Mouse (Mus musculus) gastrocnemius, postnatal 14 days (tissue): ENCODE results near the gene Shisa7. TPM values are rescaled to one million over a fixed set of nuclear protein-coding genes. Genes with fewer than 3 reads are reported as not detected.
A peak's percentile ranks its signal among the peaks of the same experiment; 100 is the strongest.
"Not testable (repeated sequence)": the region's sequence is repeated elsewhere in the genome, so short reads cannot be mapped to it uniquely, and the experiment has no call there.

Source experiments
- DNase-seq: peaks from one replicate; pipeline ENCODE4 v3.0.0; 2021; ENCODE audit warnings: mixed read lengths
- intact Hi-C: fragments of 180-260 bp; cut with DNase I; formaldehyde crosslinking; loops from one replicate; pipeline ENCODE4 v1.15.1; 2025; ENCODE audit warnings: low total_unique reads
- total RNA-seq, 2 experiments: library from RNA; stranded (reverse); gene quantifications; 2 replicates each; pipeline ENCODE4 v1.2.3; 2021

The Shisa7 gene
- total RNA-seq, 2 experiments from 2014 or later, result not detected

DNA sequence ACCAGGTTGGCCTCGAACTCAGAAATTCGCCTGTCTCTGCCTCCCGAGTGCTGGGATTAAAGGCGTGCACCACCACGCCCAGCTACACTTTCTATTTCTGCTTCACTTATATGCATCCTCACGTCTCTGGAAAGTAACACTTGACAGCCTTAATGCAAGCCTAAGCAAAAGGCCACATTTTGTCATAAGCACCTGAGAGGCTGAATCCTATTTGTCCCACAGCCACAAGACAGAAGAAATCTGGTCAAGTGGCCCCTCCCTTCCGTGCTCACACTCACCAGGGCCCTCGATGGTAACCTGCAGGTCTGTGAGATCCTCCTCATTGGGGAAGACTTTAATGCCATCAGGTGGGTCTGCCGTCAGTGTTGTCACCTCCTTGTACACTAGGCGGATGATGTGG lies 33.4 kb downstream of the Shisa7 start:
- DNase-seq, intact Hi-C loops: not testable (repeated sequence)

DNA sequence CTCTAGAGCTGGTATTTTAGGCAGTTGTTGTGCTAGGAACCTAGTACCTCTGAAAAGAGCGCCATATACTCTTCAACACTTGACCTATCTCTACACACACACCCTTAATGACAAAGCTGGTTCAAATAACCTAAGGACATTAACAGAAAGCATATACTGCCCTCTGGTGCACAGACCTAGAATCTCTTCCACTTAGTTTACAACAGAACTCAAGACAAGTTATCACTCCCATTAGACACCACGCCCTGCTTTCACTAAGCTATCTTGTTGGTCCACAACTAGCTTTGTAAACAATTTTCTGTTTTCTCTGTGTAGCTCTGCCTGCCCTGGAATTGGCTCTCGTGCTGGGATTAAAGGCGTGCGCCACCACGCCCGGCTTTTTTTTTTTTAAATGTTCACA lies 37.8 kb downstream of the Shisa7 start:
- intact Hi-C loops, result loop anchor here (10.0 kb wide), 2 partner anchors 182 to 252 kb away; no protein-coding TSS in a partner anchor
- DNase-seq, result no peak

DNA sequence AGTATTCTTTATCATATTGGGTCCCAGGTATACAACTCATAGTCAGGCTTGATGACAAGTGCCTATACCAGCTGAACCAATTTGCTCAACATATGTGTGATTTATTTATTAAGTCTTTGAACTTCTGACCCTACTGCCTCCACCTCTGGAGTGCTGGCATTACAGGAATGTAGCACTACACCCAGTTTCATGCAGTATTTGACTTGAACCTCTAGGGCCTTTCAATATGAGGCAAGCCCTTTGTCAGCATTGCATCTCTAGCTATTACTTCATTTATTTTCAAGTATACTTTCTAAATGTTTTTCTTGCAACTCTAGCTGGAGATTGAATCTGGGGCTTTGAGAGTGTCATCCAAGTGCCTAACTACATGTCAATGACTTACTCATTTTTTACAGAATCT lies 42.2 kb downstream of the Shisa7 start:
- DNase-seq, result no peak
- intact Hi-C loops, result loop anchor here (10.0 kb wide), 2 partner anchors 177 to 247 kb away; no protein-coding TSS in a partner anchor

DNA sequence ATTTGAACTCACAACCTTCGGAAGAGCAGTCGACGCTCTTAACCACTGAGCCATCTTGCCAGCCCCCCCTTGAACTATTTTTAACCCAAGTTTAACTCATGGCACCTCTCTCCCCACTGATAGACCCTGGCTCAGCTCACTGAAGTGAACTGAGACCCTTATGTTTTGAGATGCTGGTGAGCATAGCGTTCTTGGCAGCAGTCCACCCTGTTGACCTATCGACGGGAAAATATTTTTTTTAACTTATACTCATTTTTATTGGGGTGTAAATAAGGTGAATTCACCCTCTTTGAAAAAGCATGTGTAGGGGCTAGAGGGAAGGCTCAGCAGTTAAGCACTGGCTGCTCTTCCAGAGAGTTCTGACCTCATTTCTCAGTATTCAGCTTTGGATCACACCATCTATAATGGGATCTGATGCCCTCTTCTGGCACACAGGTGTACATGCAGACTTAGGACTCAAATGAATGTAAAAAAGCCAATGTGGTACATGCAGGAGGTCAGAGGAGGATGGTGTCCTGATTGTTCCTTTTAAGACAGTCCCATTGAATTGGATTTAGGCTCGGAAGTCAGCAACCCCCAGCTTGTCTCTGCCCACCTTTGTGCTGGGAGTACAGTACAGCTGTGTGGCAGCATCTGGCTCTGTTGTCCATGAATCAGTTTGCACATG lies 48.6 kb downstream of the Shisa7 start:
- no peak for DNase-seq
- intact Hi-C loops, result no loop called here

- DNase-seq, result no peak
- intact Hi-C loops, result no loop called here
Observed at GRCm38 (mm10) chr7:4794631-4795168, 49.8 kb downstream of the Shisa7 start.

- intact Hi-C loops, result no loop called here
Observed at GRCm38 (mm10) chr7:4793674-4794073, 50.8 kb downstream of the Shisa7 start.

DNA sequence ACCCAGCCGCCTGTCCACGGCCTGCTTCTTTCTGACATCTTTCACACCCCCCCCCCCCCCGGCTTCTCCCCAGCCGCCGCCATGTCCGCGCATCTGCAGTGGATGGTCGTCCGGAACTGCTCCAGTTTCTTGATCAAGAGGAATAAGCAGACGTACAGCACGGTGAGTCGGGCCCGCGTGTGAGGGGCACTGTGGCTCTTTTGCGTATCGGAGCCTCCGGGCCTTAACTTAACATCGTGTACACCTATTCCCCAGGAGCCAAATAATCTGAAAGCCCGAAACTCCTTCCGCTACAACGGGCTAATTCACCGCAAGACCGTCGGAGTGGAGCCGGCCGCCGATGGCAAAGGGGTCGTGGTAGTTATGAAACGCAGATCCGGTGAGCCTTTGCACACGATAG lies 51.2 kb downstream of the Shisa7 start:
- DNase-seq, intact Hi-C loops: not testable (repeated sequence)

More at GRCm38 (mm10) chr7:4793674-4794073, 50.8 kb downstream of the Shisa7 start:
- no peak for DNase-seq

GRCm38 (mm10) chr7:4792278-4793212 lies 52.0 kb downstream of the Shisa7 start, which contains the start of gene Rpl28:
TSS of gene Rpl28 (plus strand) at chr7:4792874.
- peak; percentile 95 for DNase-seq
- intact Hi-C loops, result no loop called here

DNA sequence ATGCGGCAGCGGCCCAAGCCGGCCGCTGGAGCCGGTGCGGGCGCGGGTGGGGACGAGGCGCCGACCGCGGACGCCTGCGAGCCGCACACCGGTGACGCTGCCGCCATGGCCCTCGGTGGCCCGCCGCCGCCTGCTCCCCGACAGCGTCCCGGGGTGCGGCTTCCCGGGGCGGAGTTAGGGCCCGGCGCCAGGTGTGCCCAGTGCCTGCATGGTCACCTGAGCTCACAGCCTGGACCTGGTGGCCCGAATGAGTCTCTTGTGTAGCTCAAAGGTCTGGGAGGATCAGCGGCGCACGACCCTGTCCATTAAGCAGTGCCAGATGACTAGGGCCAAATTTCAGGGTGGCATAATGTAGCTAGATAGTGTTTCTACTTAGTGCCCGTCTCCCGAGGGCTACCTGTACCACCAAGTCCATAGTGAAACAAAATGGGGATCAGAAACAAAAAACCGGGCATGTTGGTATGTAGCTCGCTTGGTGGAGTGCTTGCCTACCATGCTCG lies 55.0 kb downstream of the Shisa7 start, which contains the start of gene Tmem238:
Tmem238 (minus strand) TSS at position 221 of the 500 bp plus-strand sequence.
- DNase-seq, result peak; percentile 74
- intact Hi-C loops, result loop anchor here (5.0 kb wide), 1 partner anchor 87 kb away; no protein-coding TSS in a partner anchor

- intact Hi-C loops, result loop anchor here (5.0 kb wide), 1 partner anchor 86 kb away; no protein-coding TSS in a partner anchor
- peak; percentile 64 for DNase-seq
Observed at GRCm38 (mm10) chr7:4788499-4789435, 55.7 kb downstream of the Shisa7 start.

- DNase-seq, result no peak
- intact Hi-C loops, result loop anchor here (5.0 kb wide), 1 partner anchor 41 kb away; the partner anchor contains the start of gene Kmt5c
Observed at GRCm38 (mm10) chr7:4783667-4784268, 60.7 kb downstream of the Shisa7 start.

DNA sequence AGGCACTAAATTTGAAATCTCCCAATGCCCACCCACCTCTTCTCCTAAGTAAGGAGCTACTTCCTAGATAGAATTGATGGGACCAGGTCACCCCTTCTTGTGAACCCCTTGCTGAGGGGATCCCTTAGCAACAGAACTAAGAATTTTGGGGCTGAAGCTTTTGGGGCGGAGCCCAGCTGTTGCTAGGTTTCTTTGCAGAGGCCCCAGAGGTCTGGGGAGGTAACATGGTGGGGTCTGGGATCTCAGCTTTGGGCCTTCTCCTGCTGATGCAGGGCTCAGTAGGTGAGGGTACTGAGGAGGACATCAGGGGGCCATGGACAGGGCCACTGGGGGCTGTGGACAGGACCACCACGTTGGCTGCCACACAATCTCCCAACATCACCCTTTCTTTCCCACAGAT lies 61.7 kb downstream of the Shisa7 start, which contains the start of the genes Il11 and Tmem190:
Il11 (minus strand) TSS at position 101 of the 400 bp plus-strand sequence.
Tmem190 (plus strand) TSS at position 179 of the 400 bp plus-strand sequence.
- intact Hi-C loops, result loop anchor here (5.0 kb wide), 1 partner anchor 40 kb away; the partner anchor contains the start of gene Kmt5c

GRCm38 (mm10) chr7:4782130-4782529 lies 62.4 kb downstream of the Shisa7 start:
- intact Hi-C loops, result loop anchor here (5.0 kb wide), 1 partner anchor 40 kb away; the partner anchor contains the start of gene Kmt5c

More for the DNA sequence above, 61.7 kb downstream of the Shisa7 start, which contains the start of the genes Il11 and Tmem190:
- no peak for DNase-seq

GRCm38 (mm10) chr7:4779921-4780320 lies 64.6 kb downstream of the Shisa7 start:
- intact Hi-C loops, result loop anchor here (5.0 kb wide), 1 partner anchor 38 kb away; the partner anchor contains the start of gene Kmt5c
- DNase-seq, result no peak

More at GRCm38 (mm10) chr7:4782130-4782529, 62.4 kb downstream of the Shisa7 start:
- no peak for DNase-seq

- no peak for DNase-seq
- intact Hi-C loops, result no loop called here
Observed at GRCm38 (mm10) chr7:4777851-4778637, 66.5 kb downstream of the Shisa7 start.
